In the genomic region with DNA sequence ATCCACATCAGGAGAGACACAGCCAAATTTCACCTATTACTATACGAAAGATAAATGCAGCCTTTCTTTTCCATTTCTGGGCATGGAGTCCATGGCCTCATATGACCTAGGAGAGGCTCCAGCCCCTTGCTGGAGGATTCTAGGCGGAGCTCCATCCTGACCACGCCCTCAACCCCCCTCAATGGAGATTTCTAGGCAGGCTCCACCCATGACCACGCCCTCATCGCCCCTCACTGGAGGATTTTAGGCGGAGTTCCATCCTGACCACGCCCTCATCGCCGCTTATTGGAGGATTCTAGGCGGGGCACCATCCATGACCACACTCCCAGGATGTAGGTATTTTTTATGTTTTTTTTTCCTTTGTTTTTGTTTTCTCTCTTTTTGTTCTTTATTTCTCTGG, we compare ENCODE assay signal across 11 mouse cellular contexts. TPM values are rescaled to one million over a fixed set of nuclear protein-coding genes. Genes with fewer than 3 reads are reported as not detected.
DNase-seq lines count a peak whose midpoint lies in the region; ATAC-seq lines count a peak whose summit lies in the region.
"Had no signal": no experiment of that assay in that cellular context is flagged by ENCODE, and none has a peak within 500 bp of the region (broad histone marks: within the 10 kb centered on the region; RNA-seq: fewer than 3 reads in every experiment).

No protein-coding gene starts in this region.

- H3K4me2 ChIP-seq in intestine, embryonic 16.5 days (ENCODE audit: low read depth, low read length) = no peak overlapping the region
- H3K4me2 ChIP-seq: limb, embryonic 13.5 days had no signal

- no peaks in the 10 kb centered on the region for H3K9me3 ChIP-seq in intestine, embryonic 16.5 days (ENCODE audit: control insufficient read depth, low read length)

- no peak overlapping the region for H3K27ac ChIP-seq in intestine, embryonic 16.5 days (ENCODE audit: low read length)
- H3K27ac ChIP-seq: limb, embryonic 13.5 days had no signal

- intact Hi-C loops in left cerebral cortex, postnatal 10 days (cut with DNase I) = no loop called here

- 37% methylated on average over 10 of the region's 10 CpGs for WGBS in intestine, embryonic 16.5 days

- H3K4me3 ChIP-seq in intestine, embryonic 16.5 days (ENCODE audit: low read length) = no peak overlapping the region
- H3K4me3 ChIP-seq: limb, embryonic 13.5 days had no signal

- H3K27me3 ChIP-seq in intestine, embryonic 16.5 days (replicated peaks; ENCODE audit: control insufficient read depth, insufficient read depth, low read length) = peaks cover 8% of the 10 kb centered on the region; the same call in 1 of the 2 replicates

- peak; percentile 36 for DNase-seq in CD4-positive, CD25-positive, alpha-beta regulatory T cell, adult 2 months (ENCODE audit: low read depth, low spot score)
- DNase-seq in left cerebral cortex, postnatal 10 days (ENCODE audit: extremely low spot score in 1 of 2, low spot score in 2 of 2) = peak; percentile 66 to 85
- DNase-seq in left cerebral cortex, adult 9 months (ENCODE audit: low spot score in 2 of 2) = no peak
- peak; percentile 47 for DNase-seq in NIH3T3 (ENCODE audit: low read depth)
- peak; percentile 59 for DNase-seq in induced T-regulatory cell, adult 2 months (ENCODE audit: low read depth)
- no peak for DNase-seq in adrenal gland, postnatal 10 days

- no peak overlapping the region for H3K9ac ChIP-seq in intestine, embryonic 16.5 days (ENCODE audit: low read depth, low read length)
- H3K9ac ChIP-seq: limb, embryonic 13.5 days had no signal

- ATAC-seq in CD4-positive, CD25-positive, alpha-beta regulatory T cell, adult 4 months = no peak
- no peak for ATAC-seq in intestine, embryonic 16.5 days

- no peaks in the 10 kb centered on the region for H3K4me1 ChIP-seq in intestine, embryonic 16.5 days (ENCODE audit: control insufficient read depth, insufficient read depth, low read length)

- H3K36me3 ChIP-seq in intestine, embryonic 16.5 days (ENCODE audit: control insufficient read depth, insufficient read depth, low read length) = no peaks in the 10 kb centered on the region
- H3K36me3 ChIP-seq: limb, embryonic 13.5 days had no signal

RNA-seq across cellular contexts. Expression of a gene that starts 3.6 kb away (rescaled TPM):
- polyA plus RNA-seq in CD4-positive, CD25-positive, alpha-beta regulatory T cell, adult 4 months (2017; shearing (Covaris generic)) = under 1 TPM in 1 of 2 experiments, not detected in 1; 0.54 TPM
- total RNA-seq in left cerebral cortex, postnatal 10 days (2021) = 100 to 1,000 TPM; 127 to 166 TPM
- polyA plus RNA-seq in intestine, embryonic 16.5 days (2015; fragmentation: Nextera tagmentation; extraction: Ambion mirVana) = 3.6 and 4.0 TPM in 2 replicates
- 1 to 10 TPM; 5.4 to 6.4 TPM for total RNA-seq in adrenal gland, postnatal 10 days (2021)
- total RNA-seq: neutrophil, adult 5-6 weeks had no signal

RNA-seq across cellular contexts. Expression of a gene that starts 7.1 kb away (rescaled TPM):
- polyA plus RNA-seq in CD4-positive, CD25-positive, alpha-beta regulatory T cell, adult 4 months (2017; shearing (Covaris generic)) = not detected
- 100 to 1,000 TPM; 105 to 120 TPM for total RNA-seq in left cerebral cortex, postnatal 10 days (2021)
- 0.61 and 0.92 TPM in 2 replicates for polyA plus RNA-seq in intestine, embryonic 16.5 days (2015; fragmentation: Nextera tagmentation; extraction: Ambion mirVana)
- 1 to 10 TPM; 2.8 to 3.4 TPM for total RNA-seq in adrenal gland, postnatal 10 days (2021)
- total RNA-seq: neutrophil, adult 5-6 weeks had no signal
- polyA plus RNA-seq: heart, embryonic 14.5 days had no signal

RNA-seq across cellular contexts. Expression of a gene that starts 18.9 kb away (rescaled TPM):
- 1 to 10 TPM; 3.3 to 4.7 TPM for polyA plus RNA-seq in CD4-positive, CD25-positive, alpha-beta regulatory T cell, adult 4 months (2017; shearing (Covaris generic))
- total RNA-seq in left cerebral cortex, postnatal 10 days (2021) = 10 to 100 TPM; 65.2 to 67.8 TPM
- 18.1 and 18.9 TPM in 2 replicates for polyA plus RNA-seq in intestine, embryonic 16.5 days (2015; fragmentation: Nextera tagmentation; extraction: Ambion mirVana)
- 10 to 100 TPM; 28.5 to 32.8 TPM for total RNA-seq in adrenal gland, postnatal 10 days (2021)

RNA-seq across cellular contexts. Expression of a gene that starts 41.7 kb away (rescaled TPM):
- polyA plus RNA-seq in CD4-positive, CD25-positive, alpha-beta regulatory T cell, adult 4 months (2017; shearing (Covaris generic)) = 100 to 1,000 TPM in 1 of 2 experiments, 10 to 100 TPM in 1; 78.9 to 148 TPM
- total RNA-seq in left cerebral cortex, postnatal 10 days (2021) = 100 to 1,000 TPM; 187 to 196 TPM
- polyA plus RNA-seq in intestine, embryonic 16.5 days (2015; fragmentation: Nextera tagmentation; extraction: Ambion mirVana) = 204 TPM in 2 replicates
- 100 to 1,000 TPM; 190 to 191 TPM for total RNA-seq in adrenal gland, postnatal 10 days (2021)

RNA-seq across cellular contexts. Expression of a gene that starts 51.5 kb away (rescaled TPM):
- polyA plus RNA-seq in CD4-positive, CD25-positive, alpha-beta regulatory T cell, adult 4 months (2017; shearing (Covaris generic)) = 1 to 10 TPM; 2.0 to 2.5 TPM
- total RNA-seq in left cerebral cortex, postnatal 10 days (2021) = 10 to 100 TPM; 53.8 to 54.9 TPM
- 48.7 and 53.8 TPM in 2 replicates for polyA plus RNA-seq in intestine, embryonic 16.5 days (2015; fragmentation: Nextera tagmentation; extraction: Ambion mirVana)
- total RNA-seq in adrenal gland, postnatal 10 days (2021) = 10 to 100 TPM; 31.8 to 42.4 TPM

Comparison
In these comparisons a context has a peak if more than half of its experiments do, and no peak if none do; other contexts are left out.
1. DNase-seq: peak in CD4-positive, CD25-positive, alpha-beta regulatory T cell, adult 2 months (single experiment), left cerebral cortex, postnatal 10 days (2 of 2), NIH3T3 (single experiment) and induced T-regulatory cell, adult 2 months (single experiment); none in left cerebral cortex, adult 9 months (0 of 2) and adrenal gland, postnatal 10 days (single experiment).
2. RNA of a gene that starts 3.6 kb away (total RNA-seq): 127 to 166 TPM in left cerebral cortex, postnatal 10 days; 5.4 to 6.4 TPM in adrenal gland, postnatal 10 days; every median in the first group is over 10 times any median in the second.
3. RNA of a gene that starts 7.1 kb away (total RNA-seq): 105 to 120 TPM in left cerebral cortex, postnatal 10 days; 2.8 to 3.4 TPM in adrenal gland, postnatal 10 days; every median in the first group is over 10 times any median in the second.